Mouse (Mus musculus): Measurements from ENCODE around the gene Gstm2. TPM values are rescaled to one million over a fixed set of nuclear protein-coding genes. Genes with fewer than 3 reads are reported as not detected.
"Not testable (repeated sequence)": the region's sequence is repeated elsewhere in the genome, so short reads cannot be mapped to it uniquely, and the experiment has no call there.

Gene Gstm2
- polyA plus RNA-seq, 1 experiment: 153 TPM

GRCm38 (mm10) chr3:107996576-107996975 is 10.3 kb upstream of the Gstm2 start:
- no peak for DNase-seq (ENCODE audit: low spot score)

GRCm38 (mm10) chr3:107995974-107996373 is 9.7 kb upstream of the Gstm2 start:
- DNase-seq (ENCODE audit: low spot score): not testable (repeated sequence)

GRCm38 (mm10) chr3:107985141-107985540 is 1.1 kb downstream of the Gstm2 start:
- DNase-seq (ENCODE audit: low spot score): not testable (repeated sequence)

GRCm38 (mm10) chr3:107984471-107984870 is 1.8 kb downstream of the Gstm2 start:
- no peak for DNase-seq (ENCODE audit: low spot score)

GRCm38 (mm10) chr3:107983771-107984170 is 2.5 kb downstream of the Gstm2 start:
- DNase-seq (ENCODE audit: low spot score): no peak

- no peak for DNase-seq (ENCODE audit: low spot score)
These were observed 3.5 kb downstream of the Gstm2 start for GRCm38 (mm10) chr3:107982726-107983125.

- no peak for DNase-seq (ENCODE audit: low spot score)
These were observed 5.0 kb downstream of the Gstm2 start for GRCm38 (mm10) chr3:107981261-107981660.

GRCm38 (mm10) chr3:107977691-107978090 is 8.6 kb downstream of the Gstm2 start:
- peak; percentile 7 for DNase-seq (ENCODE audit: low spot score)

- no peak for DNase-seq (ENCODE audit: low spot score)
These were observed 12.0 kb downstream of the Gstm2 start for GRCm38 (mm10) chr3:107974237-107974636.

GRCm38 (mm10) chr3:107972070-107972469 is 14.2 kb downstream of the Gstm2 start:
- no peak for DNase-seq (ENCODE audit: low spot score)

- peak; percentile 6 for DNase-seq (ENCODE audit: low spot score)
These were observed 15.2 kb downstream of the Gstm2 start for GRCm38 (mm10) chr3:107971101-107971500.

GRCm38 (mm10) chr3:107968724-107969395 is 17.4 kb downstream of the Gstm2 start, which contains the start of gene Gstm3:
Gstm3 (minus strand) TSS chr3:107969283.
- DNase-seq (ENCODE audit: low spot score): no peak

GRCm38 (mm10) chr3:107966631-107967030 is 19.6 kb downstream of the Gstm2 start:
- no peak for DNase-seq (ENCODE audit: low spot score)

GRCm38 (mm10) chr3:107965592-107965991 is 20.7 kb downstream of the Gstm2 start:
- no peak for DNase-seq (ENCODE audit: low spot score)

GRCm38 (mm10) chr3:107964656-107965308 is 21.5 kb downstream of the Gstm2 start:
- no peak for DNase-seq (ENCODE audit: low spot score)

- no peak for DNase-seq (ENCODE audit: low spot score)
These were observed 22.2 kb downstream of the Gstm2 start for GRCm38 (mm10) chr3:107964026-107964425.

- DNase-seq (ENCODE audit: low spot score): not testable (repeated sequence)
These were observed 31.0 kb downstream of the Gstm2 start for GRCm38 (mm10) chr3:107955260-107955659.

- no peak for DNase-seq (ENCODE audit: low spot score)
These were observed 32.3 kb downstream of the Gstm2 start for GRCm38 (mm10) chr3:107953906-107954305.

- DNase-seq (ENCODE audit: low spot score): peak; percentile 61
These were observed 32.9 kb downstream of the Gstm2 start for GRCm38 (mm10) chr3:107953328-107953755.

- no peak for DNase-seq (ENCODE audit: low spot score)
These were observed 35.7 kb downstream of the Gstm2 start for GRCm38 (mm10) chr3:107950531-107950930.

- not testable (repeated sequence) for DNase-seq (ENCODE audit: low spot score)
These were observed 36.8 kb downstream of the Gstm2 start for GRCm38 (mm10) chr3:107949461-107949860.

GRCm38 (mm10) chr3:107945729-107946128 is 40.5 kb downstream of the Gstm2 start:
- no peak for DNase-seq (ENCODE audit: low spot score)

All from urinary bladder, adult 2 months (tissue).